Mouse (Mus musculus): ENCODE measurements at regions not wholly inside any gene's neighbourhood (a gene's known extent, or its start where the extent isn't known, plus 50 kb on each side); places are given as distances from the start of the nearest gene placed in this dataset.

DNA sequence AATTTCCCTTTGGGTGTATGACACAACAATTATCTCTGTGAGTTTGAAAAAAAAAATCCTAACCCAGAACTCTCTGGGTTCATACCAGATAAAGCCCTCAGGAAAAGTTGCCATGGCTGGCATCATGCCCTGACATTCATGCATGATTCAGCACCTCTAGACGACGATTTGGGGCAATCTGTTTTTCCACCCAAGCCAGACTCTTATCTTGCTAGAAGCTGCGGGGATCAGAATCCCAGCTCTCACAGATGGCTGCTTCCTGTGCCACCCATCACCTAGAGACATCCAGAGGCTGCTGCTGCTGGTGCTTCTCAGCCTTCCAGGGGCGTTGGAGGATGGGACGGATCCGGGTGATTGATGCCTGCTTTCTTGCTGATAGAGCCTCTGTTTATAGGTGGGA lies 209.2 kb downstream of the Cd47 start:
- peak; percentile 88 for DNase-seq

DNA sequence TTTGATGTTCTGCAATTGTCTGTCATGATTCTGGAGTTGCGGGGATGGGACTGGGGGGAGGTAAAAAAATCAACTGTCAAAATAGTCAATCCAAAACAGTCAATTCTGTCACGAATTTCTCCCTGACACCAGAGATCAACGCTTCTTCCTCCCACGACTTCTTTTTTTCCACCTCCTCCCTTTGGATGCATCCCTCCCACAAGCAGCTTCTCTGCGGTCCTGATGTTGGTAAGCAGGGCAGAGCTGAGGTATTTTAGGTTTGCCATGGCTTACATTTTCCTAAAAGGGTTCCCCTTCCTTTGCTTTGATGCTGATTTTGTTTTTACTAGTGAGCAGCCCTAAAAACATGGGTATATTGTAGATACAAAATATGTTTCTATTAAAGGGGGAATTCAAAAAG lies 209.7 kb downstream of the Cd47 start:
- DNase-seq = no peak

DNA sequence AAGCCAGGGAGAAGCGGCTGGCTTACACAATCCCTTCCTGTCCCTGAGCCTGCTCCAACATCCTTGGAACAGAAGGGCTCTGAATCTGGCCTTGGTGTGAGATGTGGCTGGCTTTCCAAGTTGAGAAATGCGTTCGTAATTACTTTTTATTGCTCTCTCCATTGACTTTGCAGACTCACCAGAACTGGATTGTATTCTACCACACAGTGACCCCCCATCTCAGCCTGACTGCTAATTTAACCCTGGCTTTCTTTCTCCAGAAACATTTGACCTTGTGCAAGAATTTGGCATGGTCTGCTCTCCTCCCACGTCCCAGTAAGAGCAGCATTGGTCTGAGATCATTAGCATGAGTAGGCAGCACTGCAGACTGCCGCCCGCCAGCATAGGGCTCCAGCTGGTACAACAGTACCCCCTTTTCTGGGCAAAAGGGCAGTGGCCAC lies 210.2 kb downstream of the Cd47 start:
- DNase-seq = peak; percentile 78

DNA sequence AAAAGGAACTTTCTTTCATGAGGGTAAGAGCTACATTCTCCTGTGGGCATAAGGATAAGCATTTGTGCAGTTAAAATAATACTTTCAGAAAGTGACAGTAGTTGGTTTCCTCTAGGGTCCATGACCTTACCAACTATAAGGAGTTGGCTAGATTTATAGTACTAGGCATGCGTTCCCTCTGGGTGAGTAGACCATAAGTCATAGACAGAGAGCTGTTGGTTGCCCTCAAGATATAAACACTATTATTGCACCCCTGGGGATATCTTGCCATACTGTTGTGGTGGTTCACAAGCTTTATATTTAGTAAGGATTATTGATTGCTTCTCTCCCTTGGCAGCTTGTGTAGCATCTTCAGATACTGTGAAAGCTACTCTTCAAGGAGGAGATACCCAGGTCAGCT lies 223.6 kb downstream of the Cd47 start:
- no peak for DNase-seq

DNA sequence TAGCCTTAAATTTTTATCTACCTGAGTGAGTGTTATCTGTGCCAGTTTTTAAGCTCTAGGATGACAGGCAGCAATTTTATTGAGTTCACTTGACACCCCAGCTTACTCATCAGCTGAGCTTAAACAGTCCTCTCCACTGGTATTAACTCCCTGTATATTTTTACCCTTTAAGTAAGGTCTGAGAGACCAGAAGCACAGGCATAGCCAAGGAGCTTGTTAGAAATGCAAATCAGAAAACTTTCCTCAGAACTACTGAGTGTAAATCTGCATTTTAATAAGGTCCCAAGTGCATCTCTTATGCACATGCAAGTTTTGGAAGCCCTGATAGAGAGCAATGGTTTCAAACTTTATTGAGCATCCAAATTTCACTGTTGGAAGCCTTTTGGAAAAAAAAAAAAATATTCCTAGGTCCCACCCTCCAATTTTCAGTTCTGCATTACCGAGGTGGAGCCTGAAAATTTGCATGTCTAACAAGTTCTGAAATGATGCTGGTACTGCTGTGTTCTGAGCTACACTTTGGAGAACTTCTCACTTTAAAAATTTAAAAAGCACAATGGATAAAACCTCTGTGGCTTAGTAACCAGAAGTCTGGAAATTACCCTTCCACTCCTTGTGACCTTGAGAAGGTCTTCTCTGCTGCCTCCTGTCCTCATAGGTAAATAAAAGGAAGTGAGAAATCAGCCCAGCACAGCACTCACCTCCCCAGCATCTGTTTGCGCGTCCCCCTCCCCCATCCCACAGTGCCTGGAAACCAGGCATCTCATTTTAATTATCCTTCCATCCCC lies 226.0 kb downstream of the Cd47 start:
- DNase-seq = no peak

DNA sequence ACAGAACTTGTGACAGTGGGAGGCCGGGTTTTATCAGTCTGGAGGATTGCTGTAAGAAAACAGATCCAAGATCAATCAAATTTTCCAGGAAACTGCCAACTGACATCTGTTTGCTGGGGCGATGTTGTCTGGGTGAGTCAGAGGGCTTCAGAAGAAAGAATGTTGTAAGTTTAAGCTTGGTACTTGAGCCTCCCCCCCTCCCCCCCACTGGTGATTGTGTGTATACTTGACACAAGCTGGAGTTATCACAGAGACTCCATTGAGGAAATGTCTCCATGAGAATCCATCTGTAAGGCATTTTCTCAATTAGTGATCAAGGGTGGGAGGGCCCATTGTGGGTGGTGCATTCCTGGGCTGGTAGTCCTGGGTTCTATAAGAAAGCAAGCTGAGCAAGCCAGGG lies 226.9 kb downstream of the Cd47 start:
- DNase-seq = no peak

DNA sequence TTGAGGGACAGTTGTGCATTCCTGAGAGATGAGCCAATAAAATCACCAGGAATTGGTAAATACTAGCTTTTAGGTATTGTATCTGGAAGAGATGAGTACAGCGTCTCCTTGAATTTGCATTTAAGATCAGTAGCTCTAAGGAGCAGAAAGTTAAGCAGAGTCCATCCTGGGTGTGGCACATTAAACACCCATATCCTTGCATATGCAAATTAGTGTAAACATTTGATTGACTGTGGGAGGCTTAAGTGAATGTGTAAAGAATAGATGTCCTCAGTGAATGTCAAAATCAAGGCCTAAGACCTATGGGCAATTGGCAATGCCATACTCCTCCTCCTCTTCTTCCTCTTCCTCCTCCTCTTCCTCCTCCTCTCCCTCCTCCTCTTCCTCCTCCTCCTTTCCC lies 229.4 kb downstream of the Cd47 start:
- no peak for DNase-seq

DNA sequence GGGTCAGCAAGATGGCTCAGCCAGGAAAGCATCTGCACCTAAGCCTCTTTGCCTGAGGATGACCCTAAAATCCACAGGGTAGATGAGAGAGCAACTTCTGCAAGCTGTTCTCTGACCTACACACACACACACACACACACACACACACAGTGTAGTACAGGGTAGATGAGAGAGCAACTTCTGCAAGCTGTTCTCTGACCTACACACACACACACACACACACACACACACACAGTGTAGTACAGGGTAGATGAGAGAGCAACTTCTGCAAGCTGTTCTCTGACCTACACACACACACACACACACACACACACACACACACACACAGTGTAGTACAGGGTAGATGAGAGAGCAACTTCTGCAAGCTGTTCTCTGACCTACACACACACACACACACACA lies 230.0 kb downstream of the Cd47 start:
- peak; percentile 24 for DNase-seq

DNA sequence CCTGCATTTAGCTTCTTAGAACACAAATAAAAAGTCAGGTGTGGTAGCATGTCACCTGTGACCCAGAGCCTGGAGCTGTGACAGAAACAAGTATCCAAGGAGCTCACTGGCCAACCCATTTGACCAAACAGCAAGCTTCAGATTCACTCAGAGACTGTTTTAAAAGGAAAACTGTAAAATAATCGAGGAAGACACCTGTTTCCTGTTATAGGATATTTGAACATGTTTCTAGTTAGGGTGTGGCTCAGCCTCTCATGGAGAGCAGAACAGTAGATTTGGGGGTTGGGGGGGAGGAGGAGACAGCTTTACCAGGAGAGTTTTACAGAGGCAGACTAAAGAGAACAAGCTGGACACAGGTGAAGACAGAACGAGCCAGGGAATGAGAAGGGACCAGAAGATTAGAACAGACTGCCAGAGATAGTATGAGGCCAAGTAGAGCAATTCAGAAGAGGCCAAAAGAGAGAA lies 230.6 kb downstream of the Cd47 start:
- no peak for DNase-seq

DNA sequence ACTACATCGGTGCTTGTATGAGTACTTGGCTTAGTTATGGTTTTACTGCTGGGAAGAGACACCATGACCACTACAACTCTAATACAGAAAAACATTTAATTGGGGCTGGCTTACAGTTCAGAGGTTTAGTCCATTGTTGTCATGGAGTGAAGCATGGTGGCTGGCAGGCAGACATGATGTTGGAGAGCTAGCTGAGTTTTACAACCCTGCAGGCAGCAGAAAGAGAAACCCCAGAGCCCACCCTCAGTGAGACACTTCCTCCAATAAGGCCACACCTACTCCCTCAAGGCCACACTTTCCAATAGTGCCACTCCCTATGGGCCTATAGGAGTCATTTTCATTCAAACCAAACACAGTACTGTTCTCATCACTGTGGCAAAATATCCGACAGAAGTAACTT lies 232.5 kb downstream of the Cd47 start:
- no peak for DNase-seq

DNA sequence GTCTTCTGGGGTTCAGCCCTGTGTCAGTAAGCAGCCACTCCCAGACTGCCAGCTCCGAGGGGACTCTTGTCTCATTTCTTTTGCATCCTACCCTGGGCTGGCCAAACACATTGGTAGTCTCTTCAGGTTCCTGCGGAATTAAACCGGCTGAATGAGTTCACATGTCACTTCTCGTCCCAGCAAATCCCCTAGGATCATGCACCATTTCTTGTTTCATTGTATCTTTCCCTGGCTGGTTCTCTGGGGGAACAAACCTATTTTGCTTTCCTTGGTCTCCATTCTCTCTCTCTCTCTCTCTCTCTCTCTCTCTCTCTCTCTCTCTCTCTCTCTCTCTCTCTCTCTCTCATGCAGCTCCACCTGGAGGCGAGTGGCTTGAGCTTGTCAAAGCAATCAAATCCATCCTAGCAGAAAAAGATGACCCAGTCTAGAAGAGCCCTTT lies 236.0 kb downstream of the Cd47 start:
- DNase-seq = peak; percentile 37

DNA sequence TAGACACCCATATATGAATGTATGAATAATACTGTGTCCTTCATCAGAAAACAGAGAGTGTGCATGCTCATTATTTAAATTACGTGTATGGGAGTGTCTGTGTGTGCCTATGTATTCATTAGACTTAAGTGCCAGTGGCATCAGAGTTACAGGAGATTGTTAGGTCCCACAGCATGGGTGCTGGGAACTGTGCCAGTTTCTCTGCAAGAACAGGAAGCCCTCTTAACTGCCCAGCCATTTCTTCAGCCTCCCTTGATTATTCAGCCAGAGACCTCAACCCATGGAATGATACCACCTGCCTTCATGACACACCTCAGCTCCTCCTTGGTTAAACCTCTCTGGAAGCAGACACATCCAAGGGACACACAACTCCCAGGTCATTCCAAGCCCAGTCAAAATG lies 243.8 kb downstream of the Cd47 start:
- DNase-seq = no peak

DNA sequence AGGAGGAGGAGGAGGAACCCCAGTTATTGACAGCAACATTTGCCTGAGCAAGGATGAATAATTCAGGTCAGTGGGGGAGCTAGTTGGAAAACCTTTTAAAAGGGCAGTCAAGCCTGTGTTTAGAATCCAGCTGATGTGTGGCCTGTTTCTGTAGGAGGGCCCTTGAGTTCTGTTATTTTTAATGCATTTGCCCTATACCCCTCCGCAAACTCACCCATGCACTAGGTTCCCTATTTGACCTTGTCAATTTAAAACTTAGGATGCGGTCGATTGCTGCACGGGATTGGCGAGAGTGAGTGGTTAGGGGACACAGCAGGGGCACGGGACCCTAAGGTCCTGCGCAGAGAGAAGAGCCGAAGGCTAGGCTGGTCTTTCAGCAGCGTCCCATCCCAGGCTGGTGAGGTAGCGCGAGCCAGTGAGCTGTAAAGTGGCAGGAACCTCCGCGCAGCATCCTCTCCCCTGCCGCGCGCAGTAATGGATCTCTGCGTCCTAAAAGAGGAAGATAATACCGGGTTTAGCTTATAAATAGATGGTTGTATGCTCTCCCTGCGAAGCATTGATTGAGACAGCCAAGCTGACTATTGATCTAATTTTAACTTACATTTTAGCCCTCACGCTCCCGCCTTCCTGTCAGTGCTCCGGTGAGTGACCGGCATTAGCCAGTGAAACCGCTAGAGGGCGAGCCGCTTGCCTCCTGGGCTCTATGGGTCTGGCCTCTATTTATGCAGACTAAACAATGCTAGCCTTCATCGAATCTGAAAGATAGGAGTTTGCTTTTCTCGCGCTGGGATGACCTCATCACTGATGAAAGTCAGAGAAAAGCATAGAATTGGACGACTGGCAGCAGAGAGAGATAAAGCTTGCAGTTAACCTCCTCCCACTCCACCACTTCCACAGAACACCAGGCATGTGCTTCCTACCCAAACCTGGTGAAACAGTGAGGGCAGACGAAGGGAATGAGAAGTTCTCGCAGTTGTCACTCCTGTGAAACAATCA lies 245.5 kb downstream of the Cd47 start:
- DNase-seq = peak; percentile 84

DNA sequence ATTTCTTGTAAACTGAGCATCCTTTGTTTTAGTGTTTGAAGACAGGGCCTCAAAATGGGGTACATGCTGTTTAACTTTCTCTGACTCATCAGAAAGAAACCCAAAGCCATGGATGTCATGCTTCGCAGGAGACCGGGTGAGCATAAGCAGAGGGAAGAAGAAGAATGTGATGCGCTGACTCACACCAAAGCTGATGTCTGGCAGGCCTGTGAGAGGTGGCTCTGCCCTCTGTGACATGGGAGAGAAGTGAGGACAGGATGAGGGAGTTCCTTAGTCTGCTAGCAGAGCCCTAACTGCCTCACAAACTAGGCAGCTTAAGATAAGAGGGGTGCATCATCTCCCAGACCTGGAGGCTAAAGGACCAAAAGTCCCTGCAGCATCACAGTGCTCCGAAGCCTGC lies 263.2 kb downstream of the Cd47 start:
- DNase-seq = no peak

DNA sequence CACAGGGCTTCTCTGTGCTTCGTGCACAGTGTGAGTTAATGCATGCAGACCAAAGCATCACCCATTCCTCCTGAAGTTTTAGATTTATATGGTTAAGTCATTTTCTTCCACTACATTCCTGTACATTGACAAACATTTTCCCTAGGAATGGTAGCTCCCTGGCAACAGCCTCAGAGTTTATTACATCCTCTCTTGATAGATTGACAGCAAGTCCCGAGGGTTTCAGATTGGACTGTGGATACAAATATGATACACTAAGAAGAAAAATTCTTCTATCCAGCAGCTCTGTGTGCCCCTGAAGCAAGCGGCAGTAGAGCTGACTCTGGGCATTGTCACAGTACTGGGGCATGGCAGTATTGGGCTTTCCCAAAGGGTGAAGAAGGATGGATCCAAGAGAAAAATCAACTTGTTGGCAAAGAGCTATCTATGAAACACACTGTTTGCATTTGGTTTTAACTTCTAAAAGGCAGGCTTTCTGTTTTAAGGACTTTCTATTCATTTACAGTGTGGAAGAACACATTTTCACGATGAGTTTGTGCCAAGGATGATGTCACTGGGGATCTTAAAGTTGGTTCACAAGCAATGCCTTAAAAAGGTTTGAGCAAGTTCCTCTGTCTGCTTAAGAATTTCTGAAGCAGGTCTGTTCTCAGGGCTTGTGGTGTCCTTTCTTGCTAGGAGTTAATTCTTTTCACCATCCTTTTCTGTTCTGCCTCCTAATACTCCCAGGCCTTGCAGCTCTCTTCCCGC lies 265.2 kb downstream of the Cd47 start:
- DNase-seq = no peak

DNA sequence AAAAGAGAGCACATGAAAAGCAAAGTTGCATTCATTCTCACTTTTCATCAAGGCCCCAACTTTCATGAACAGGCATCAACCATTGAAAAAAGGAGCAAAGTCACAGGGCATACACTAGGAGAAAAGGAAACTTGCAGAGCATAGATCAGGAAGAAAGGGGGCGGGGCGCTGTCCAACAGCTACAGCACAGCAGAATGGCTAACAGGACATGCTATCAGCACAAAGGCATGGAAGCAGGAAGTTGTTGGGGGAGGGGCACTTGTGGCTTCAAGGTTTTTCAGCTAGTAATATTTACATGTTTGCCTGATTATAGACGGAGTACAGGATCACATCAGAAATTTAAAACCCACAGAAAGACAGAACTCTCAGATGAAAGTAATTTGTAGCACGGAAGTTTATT lies 268.7 kb downstream of the Cd47 start:
- DNase-seq = peak; percentile 40

DNA sequence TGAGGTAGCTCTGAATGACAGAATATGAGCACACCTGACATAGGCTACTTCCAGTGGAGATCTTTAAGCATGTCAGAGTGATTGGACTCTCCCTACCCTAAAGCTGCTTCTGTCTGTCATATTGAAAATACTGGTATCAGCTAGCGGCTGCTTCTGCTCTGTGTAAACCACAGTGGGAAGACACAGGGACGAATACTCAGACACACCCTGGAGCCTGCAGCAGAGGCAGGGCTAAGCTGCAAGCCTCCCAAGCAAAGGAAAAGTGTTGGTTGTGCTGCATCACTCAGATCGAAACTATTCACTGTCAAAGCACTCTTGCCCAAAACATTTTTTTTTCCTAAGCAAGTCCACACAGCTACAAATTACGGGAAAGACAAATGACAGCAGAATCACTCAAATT lies 270.4 kb downstream of the Cd47 start:
- no peak for DNase-seq

DNA sequence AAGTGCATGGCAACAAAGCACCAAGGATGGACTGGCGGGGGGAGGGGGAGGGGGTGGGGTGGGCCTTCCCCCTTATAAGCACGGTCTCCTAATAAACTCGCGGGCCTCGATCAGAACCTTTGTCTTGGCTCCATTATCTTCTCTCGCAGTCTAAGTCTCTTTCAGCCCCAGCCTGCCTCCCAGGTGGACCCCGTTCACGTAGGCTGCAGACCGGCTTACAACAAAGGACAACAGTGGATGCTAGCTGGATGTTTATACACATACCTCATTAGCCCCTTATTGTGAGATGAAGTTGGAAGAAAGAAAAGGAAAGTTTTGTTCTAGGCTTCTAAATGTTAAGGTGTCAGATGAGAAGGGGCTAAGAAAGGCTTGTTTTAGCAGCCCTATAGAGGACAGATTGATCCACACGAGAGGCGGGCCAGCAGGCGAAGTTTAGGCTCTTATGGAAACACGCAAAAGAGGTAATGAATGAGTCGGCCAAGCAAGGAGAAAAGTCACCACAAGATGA lies 272.6 kb downstream of the Cd47 start:
- DNase-seq = no peak

DNA sequence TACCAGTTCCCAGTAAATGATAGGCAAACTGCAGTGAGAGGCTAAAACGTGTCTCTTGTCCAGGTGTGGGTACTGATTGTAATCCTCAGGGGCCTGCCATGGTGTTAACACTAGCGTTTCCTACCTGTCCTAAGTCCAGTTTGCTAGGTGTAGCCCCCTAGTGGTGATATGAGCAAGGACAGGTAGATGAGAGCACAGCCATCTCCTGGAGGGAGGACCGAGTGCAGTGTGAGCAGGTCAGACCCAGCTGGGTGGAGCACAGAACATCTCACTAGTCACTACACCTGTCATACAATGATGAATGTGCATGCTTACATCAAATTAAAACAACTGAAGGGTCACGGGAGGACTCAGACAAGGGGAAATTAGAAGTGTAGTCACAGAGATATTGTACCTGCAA lies 273.6 kb downstream of the Cd47 start:
- peak; percentile 24 for DNase-seq

DNA sequence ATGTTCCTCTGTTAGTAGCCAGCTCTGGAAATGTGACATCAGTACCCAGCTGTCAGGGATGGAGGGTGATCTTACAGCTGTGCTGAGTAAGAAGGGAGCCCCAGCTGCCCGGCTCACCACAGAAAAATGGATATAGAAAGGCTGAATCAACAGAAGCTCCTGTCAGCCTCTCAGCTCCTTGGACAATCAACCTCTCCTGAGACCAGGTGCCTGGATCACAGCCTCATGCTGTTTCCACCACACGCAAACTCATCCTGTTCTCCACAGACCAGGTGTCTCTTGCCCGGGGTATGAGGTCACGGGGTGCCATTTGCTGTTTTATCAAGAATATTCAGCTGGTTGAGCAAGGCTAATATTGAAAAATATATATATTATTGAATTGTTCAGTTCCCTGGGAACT lies 275.3 kb downstream of the Cd47 start:
- no peak for DNase-seq

DNA sequence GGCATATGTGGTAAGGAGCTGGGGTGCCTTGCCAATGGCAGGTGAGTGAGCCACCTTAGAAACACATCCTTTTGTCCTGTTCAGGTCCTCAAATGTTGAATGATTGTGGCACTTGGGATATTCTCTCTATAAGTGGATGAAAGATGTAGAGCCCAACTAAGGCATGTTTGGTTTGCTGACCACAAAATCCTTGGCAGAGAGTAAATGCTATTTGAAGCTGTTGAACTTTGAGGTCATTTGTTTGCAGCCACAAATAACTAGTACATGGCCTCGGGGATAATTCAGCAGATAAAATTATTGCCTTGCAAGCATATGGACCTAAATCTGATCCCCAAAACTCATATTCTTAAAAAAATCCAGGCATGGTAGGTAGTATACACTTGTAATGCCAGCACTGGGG lies 281.2 kb downstream of the Cd47 start:
- no peak for DNase-seq

DNA sequence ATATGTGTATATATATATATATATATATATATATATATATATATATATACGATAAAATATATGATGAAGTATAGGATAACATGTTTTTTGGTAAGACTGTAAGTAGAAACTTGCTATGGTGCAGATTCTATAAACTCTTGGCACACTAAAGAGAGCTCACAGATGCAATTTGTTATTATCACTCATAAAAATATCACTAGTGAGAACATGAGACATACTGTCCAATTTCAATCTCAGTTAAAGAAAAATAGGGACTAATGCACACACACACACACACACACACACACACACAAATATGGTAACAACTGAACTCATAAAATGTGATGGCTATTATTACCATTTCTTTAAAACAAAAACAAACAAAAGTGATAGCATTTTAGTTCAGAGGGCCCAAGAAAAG lies 292.0 kb downstream of the Cd47 start:
- DNase-seq = no peak

Measured in adrenal gland, postnatal 14 days (tissue).